Mouse (Mus musculus) myocyte (in vitro differentiated cells): ENCODE results near the gene Fbll1.

Experiments
- CEBPB ChIP-seq: IDR thresholded peaks from 2 replicates; pipeline ENCODE4 v1.6.1; 2011; ENCODE audit warnings: mild to moderate bottlenecking, moderate library complexity; ENCODE audit not compliant: poor library complexity, insufficient read depth, severe bottlenecking
- E2F4 ChIP-seq: IDR thresholded peaks from one replicate; pipeline ENCODE4 v1.6.1; 2011; ENCODE audit warnings: mild to moderate bottlenecking, control low read depth, moderate library complexity; ENCODE audit not compliant: insufficient read depth
- MAX ChIP-seq: IDR thresholded peaks from one replicate; pipeline ENCODE4 v1.6.1; 2011; ENCODE audit warnings: low read depth, mild to moderate bottlenecking, control low read depth
- POLR2A ChIP-seq: IDR thresholded peaks from one replicate; pipeline ENCODE4 v1.6.1; 2011; ENCODE audit warnings: low read depth, mild to moderate bottlenecking, control low read depth, moderate library complexity; ENCODE audit not compliant: insufficient read length
- POLR2AphosphoS2 ChIP-seq: IDR thresholded peaks from one replicate; pipeline ENCODE4 v1.6.1; 2011; ENCODE audit warnings: low read depth, control low read depth; ENCODE audit not compliant: insufficient read length
- TCF12 ChIP-seq: IDR thresholded peaks from one replicate; pipeline ENCODE4 v1.6.1; 2011; ENCODE audit warnings: mild to moderate bottlenecking, control low read depth; ENCODE audit not compliant: poor library complexity, insufficient read depth, severe bottlenecking
- USF1 ChIP-seq: IDR thresholded peaks from one replicate; pipeline ENCODE4 v1.6.1; 2011; ENCODE audit warnings: low read depth, mild to moderate bottlenecking, control low read depth, moderate library complexity

DNA sequence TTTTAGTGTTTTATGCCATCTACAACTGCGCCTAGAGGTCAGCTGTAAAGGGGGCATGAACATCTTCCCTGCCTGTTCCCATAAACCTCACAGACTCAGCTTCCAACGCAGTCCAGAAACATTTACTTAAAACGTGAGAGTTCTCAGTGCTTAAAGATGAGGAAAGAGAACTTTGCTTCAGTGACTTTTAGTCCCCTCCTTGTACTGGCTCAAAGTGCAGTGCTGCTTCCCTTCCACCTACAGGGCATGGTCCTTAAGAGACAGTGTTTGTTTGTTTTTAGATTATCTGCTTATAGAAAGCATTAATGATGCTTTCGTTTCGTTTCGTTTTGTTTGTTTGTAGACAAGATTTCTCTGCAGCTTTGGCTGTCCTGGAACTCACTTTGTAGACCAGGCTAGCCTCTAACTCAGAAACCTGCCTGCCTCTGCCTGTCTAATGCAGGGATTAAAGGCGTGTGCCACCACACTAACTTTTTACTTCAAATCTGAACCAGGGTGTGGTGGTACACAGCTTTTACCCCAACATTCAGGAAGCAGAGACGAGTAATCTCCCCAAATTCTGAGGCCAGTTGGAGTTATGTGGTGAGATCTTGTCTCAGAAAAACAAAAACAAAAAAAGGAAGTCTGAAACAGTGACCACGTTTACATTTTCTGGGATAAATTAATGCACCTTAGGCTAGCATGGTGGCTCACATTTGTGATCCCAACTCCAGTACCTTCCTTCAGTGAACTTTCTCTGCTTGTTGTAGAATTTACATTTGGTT is 27.8 kb downstream of the Fbll1 start:
- no peak for TF ChIP-seq POLR2AphosphoS2
- no peak for TF ChIP-seq POLR2A
- TF ChIP-seq CEBPB, result no peak
- TF ChIP-seq E2F4, result no peak
- TF ChIP-seq TCF12, result no peak
- no peak for TF ChIP-seq MAX
- TF ChIP-seq USF1, result no peak
